Mouse (Mus musculus) forebrain, embryonic 16.5 days (tissue): Measurements from ENCODE around the gene Tnfrsf14. TPM values are rescaled to one million over a fixed set of nuclear protein-coding genes. Genes with fewer than 3 reads are reported as not detected.

Experiments
- polyA plus RNA-seq: library from polyadenylated mRNA; unstranded; fragments of >200 nt; fragmentation: Nextera tagmentation; extraction: Ambion mirVana; gene quantifications from 2 replicates; pipeline ENCODE4 v1.2.1, GENCODE M21; 2015

Gene Tnfrsf14
- polyA plus RNA-seq, 1 experiment from 2014 or later, result 0.27 TPM

Other genes starting within 250 kb of the Tnfrsf14 start
- gene Ttc34, start 91.1 kb downstream of the Tnfrsf14 start, polyA plus RNA-seq, result 1.7 and 2.1 TPM in 2 replicates
- gene Mmel1, start 59.0 kb downstream of the Tnfrsf14 start, polyA plus RNA-seq, result 0.11 and 0.21 TPM in 2 replicates
- 32.4 and 42.0 TPM in 2 replicates for gene Fam213b, start 29.4 kb downstream of the Tnfrsf14 start, polyA plus RNA-seq
- gene Hes5, start 32.4 kb upstream of the Tnfrsf14 start, polyA plus RNA-seq, result 91.4 and 100 TPM in 2 replicates
- gene Pank4, start 35.6 kb upstream of the Tnfrsf14 start, polyA plus RNA-seq, result 47.1 and 47.3 TPM in 2 replicates
- gene Plch2, start 128.2 kb upstream of the Tnfrsf14 start, polyA plus RNA-seq, result 11.3 and 14.1 TPM in 2 replicates
- gene Pex10, start 138.5 kb upstream of the Tnfrsf14 start, polyA plus RNA-seq, result 19.5 and 22.1 TPM in 2 replicates
- 125 and 133 TPM in 2 replicates for gene Rer1, start 157.8 kb upstream of the Tnfrsf14 start, polyA plus RNA-seq
- 6.0 and 10.7 TPM in 2 replicates for gene Morn1, start 158.0 kb upstream of the Tnfrsf14 start, polyA plus RNA-seq